Mouse (Mus musculus): ENCODE results near the gene Sorcs3. TPM values are rescaled to one million over a fixed set of nuclear protein-coding genes. Genes with fewer than 3 reads are reported as not detected.
A peak's percentile ranks its signal among the peaks of the same experiment; 100 is the strongest.

Gene Sorcs3
- polyA plus RNA-seq, 1 experiment from 2014 or later, result 5.3 TPM

- Histone ChIP-seq H3K4me3 (ENCODE audit: low read depth, low read length) (no peak overlapping the region), H3K27ac (ENCODE audit: low read depth, low read length) (no peak overlapping the region), H3K4me1 (ENCODE audit: control insufficient read depth, insufficient read depth, low read length) (no peaks in the 10 kb centered on the region), H3K4me2 (ENCODE audit: low read length) (no peak overlapping the region), H3K27me3 (replicated peaks; ENCODE audit: control insufficient read depth, insufficient read depth, low read length) (no peaks in the 10 kb centered on the region), H3K36me3 (ENCODE audit: control insufficient read depth, insufficient read depth, low read length) (no peaks in the 10 kb centered on the region), H3K9me3 (replicated peaks; ENCODE audit: control insufficient read depth, low read length) (no peaks in the 10 kb centered on the region), H3K9ac (ENCODE audit: low read length) (no peak overlapping the region)
- DNase-seq (ENCODE audit: low spot score) (peak; percentile 9), ATAC-seq (no peak)
- WGBS, result 54% methylated on average over 3 of the region's 3 CpGs
Measured at GRCm38 (mm10) chr19:48811541-48811940, 605.7 kb downstream of the Sorcs3 start.

GRCm38 (mm10) chr19:48813823-48814222 is 608.0 kb downstream of the Sorcs3 start:
- H3K27me3 ChIP-seq (replicated peaks; ENCODE audit: control insufficient read depth, insufficient read depth, low read length), result no peaks in the 10 kb centered on the region
- DNase-seq (ENCODE audit: low spot score) (no peak), ATAC-seq (no peak)
- H3K4me3 ChIP-seq (ENCODE audit: low read depth, low read length), result no peak overlapping the region
- no peaks in the 10 kb centered on the region for H3K36me3 ChIP-seq (ENCODE audit: control insufficient read depth, insufficient read depth, low read length)
- no peak overlapping the region for H3K27ac ChIP-seq (ENCODE audit: low read depth, low read length)
- H3K9me3 ChIP-seq (replicated peaks; ENCODE audit: control insufficient read depth, low read length), result no peaks in the 10 kb centered on the region
- H3K4me2 ChIP-seq (ENCODE audit: low read length), result no peak overlapping the region
- H3K9ac ChIP-seq (ENCODE audit: low read length), result no peak overlapping the region
- WGBS, result 93% methylated on average over 4 of the region's 4 CpGs
- H3K4me1 ChIP-seq (ENCODE audit: control insufficient read depth, insufficient read depth, low read length), result no peaks in the 10 kb centered on the region

DNA sequence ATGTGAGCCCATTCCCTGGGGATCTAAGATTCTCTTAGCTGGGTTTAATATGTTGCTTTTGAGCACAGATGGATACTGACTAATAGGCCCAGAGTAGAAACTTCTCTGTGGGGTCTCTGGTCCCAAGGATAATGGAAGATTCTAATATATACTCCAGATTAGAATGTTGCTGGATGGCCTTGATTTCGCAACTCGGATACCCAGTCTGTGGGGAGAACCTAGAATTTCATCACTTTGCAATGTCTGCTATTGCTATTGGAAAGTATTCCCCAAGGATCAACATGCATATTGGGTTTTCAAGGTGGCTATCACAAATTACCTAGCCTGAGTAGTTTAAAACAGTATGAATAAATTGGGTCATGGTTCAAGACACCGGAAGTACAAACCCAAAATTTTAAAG is 609.2 kb downstream of the Sorcs3 start:
- no peak for ATAC-seq
- Histone ChIP-seq H3K4me3 (ENCODE audit: low read depth, low read length) (no peak overlapping the region), H3K27ac (ENCODE audit: low read depth, low read length) (no peak overlapping the region), H3K4me1 (ENCODE audit: control insufficient read depth, insufficient read depth, low read length) (no peaks in the 10 kb centered on the region), H3K36me3 (ENCODE audit: control insufficient read depth, insufficient read depth, low read length) (no peaks in the 10 kb centered on the region), H3K9me3 (replicated peaks; ENCODE audit: control insufficient read depth, low read length) (no peaks in the 10 kb centered on the region), H3K9ac (ENCODE audit: low read length) (no peak overlapping the region), H3K4me2 (ENCODE audit: low read length) (no peak overlapping the region), H3K27me3 (replicated peaks; ENCODE audit: control insufficient read depth, insufficient read depth, low read length) (no peaks in the 10 kb centered on the region)
- DNase-seq (ENCODE audit: low spot score), result no peak
- 94% methylated on average over 3 of the region's 3 CpGs for WGBS

DNA sequence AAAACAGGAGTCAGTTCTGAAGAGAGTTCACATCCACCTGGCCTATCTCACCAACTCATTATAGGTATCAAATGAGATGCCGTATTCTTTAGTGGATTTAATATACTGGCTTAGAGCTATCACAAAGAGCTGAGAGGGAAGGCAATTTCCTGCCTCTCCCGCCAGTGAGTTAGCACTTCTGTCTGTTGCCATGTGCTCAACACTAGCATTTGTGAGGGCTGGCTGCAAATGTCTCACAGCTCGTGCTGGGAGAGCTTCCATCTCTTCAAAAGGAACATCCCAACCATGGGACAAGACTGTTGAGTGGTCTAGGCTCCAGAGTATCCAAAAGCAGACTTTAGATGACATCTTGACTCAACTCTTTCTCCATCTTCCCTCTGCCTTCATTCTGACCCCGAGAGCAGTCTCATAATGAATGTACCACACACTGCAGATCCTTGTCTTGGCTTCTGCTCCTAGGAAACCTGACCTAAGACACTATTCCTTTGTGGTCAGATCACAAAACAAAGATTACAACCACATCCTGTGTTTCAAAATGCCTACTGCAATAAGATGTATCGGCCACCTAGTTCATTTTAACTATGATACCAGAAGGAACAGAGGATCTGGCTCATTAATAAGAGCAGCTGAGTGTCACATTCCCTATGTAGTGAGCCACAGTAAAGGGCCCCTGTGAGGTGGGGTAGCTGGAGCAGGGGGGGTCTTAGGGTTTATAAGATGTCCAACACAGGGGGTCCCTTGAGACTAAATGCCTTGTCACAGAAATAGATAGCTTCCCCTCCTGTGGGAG is 614.9 kb downstream of the Sorcs3 start:
- Histone ChIP-seq H3K4me1 (ENCODE audit: control insufficient read depth, insufficient read depth, low read length) (no peaks in the 10 kb centered on the region), H3K36me3 (ENCODE audit: control insufficient read depth, insufficient read depth, low read length) (no peaks in the 10 kb centered on the region), H3K4me3 (ENCODE audit: low read depth, low read length) (no peak overlapping the region), H3K4me2 (ENCODE audit: low read length) (no peak overlapping the region), H3K27me3 (replicated peaks; ENCODE audit: control insufficient read depth, insufficient read depth, low read length) (no peaks in the 10 kb centered on the region), H3K27ac (ENCODE audit: low read depth, low read length) (no peak overlapping the region), H3K9me3 (replicated peaks; ENCODE audit: control insufficient read depth, low read length) (no peaks in the 10 kb centered on the region), H3K9ac (ENCODE audit: low read length) (no peak overlapping the region)
- WGBS, result 80% methylated on average over 5 of the region's 5 CpGs
- ATAC-seq (no peak), DNase-seq (ENCODE audit: low spot score) (no peak)

DNA sequence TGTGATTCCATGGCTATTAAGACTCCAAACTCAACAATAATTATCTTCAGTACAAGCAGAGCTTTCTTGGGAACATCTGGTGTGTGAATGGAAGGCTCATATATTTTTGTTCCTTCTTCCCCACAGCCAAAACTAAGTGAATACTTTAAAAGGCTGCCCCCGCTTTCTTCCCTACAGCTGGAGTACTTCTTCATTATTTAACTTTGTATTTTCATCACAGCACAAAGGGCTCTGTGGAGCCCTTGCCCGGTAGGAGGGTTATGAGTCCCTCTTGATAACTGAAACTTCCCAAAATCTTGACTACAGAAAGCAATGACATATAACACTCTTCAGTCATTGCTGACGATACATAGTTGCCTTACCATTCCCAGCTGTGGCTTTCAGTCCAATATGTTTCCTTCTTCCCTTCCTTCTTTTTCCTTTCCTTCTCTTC is 615.5 kb downstream of the Sorcs3 start:
- H3K36me3 ChIP-seq (ENCODE audit: control insufficient read depth, insufficient read depth, low read length), result no peaks in the 10 kb centered on the region
- H3K9ac ChIP-seq (ENCODE audit: low read length), result no peak overlapping the region
- no peak overlapping the region for H3K4me3 ChIP-seq (ENCODE audit: low read depth, low read length)
- no peak for ATAC-seq
- H3K4me1 ChIP-seq (ENCODE audit: control insufficient read depth, insufficient read depth, low read length), result no peaks in the 10 kb centered on the region
- no peak overlapping the region for H3K4me2 ChIP-seq (ENCODE audit: low read length)
- 73% methylated on average over 3 of the region's 3 CpGs for WGBS
- H3K27me3 ChIP-seq (replicated peaks; ENCODE audit: control insufficient read depth, insufficient read depth, low read length), result no peaks in the 10 kb centered on the region
- no peak for DNase-seq (ENCODE audit: low spot score)
- no peak overlapping the region for H3K27ac ChIP-seq (ENCODE audit: low read depth, low read length)
- H3K9me3 ChIP-seq (replicated peaks; ENCODE audit: control insufficient read depth, low read length), result no peaks in the 10 kb centered on the region

GRCm38 (mm10) chr19:48834342-48834741 is 628.5 kb downstream of the Sorcs3 start:
- Histone ChIP-seq H3K36me3 (ENCODE audit: control insufficient read depth, insufficient read depth, low read length) (no peaks in the 10 kb centered on the region), H3K4me1 (ENCODE audit: control insufficient read depth, insufficient read depth, low read length) (peaks cover 5% of the 10 kb centered on the region; the same call in 1 of the 2 replicates), H3K27me3 (replicated peaks; ENCODE audit: control insufficient read depth, insufficient read depth, low read length) (no peaks in the 10 kb centered on the region), H3K4me3 (ENCODE audit: low read depth, low read length) (no peak overlapping the region), H3K4me2 (ENCODE audit: low read length) (no peak overlapping the region), H3K9me3 (replicated peaks; ENCODE audit: control insufficient read depth, low read length) (no peaks in the 10 kb centered on the region), H3K27ac (ENCODE audit: low read depth, low read length) (no peak overlapping the region), H3K9ac (ENCODE audit: low read length) (no peak overlapping the region)
- DNase-seq (ENCODE audit: low spot score) (peak; percentile 87), ATAC-seq (peak; percentile 96)
- WGBS, result 28% methylated on average over 3 of the region's 3 CpGs

DNA sequence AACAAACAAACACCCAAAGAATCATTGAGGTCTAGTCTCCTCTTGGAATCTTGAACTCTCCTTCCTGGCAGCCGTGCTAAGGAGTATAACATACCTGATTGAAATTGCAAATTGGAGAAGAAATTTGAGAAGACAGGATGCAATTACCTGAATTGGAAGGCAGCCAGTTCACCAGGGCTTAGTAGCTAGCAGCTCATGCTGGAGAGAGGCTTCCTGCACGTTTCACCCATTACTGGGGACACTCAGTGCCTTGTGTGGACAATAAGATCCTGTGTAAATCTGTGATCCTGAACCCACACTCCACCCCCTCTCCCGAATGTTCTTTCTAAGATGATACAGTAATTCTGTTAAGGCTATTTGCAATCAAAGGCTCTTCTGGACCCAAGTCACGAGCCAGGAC is 633.6 kb downstream of the Sorcs3 start:
- ATAC-seq (no peak), DNase-seq (ENCODE audit: low spot score) (no peak)
- WGBS, result 65% methylated on average over 4 of the region's 4 CpGs
- no peak overlapping the region for H3K4me2 ChIP-seq (ENCODE audit: low read length)
- no peaks in the 10 kb centered on the region for H3K9me3 ChIP-seq (replicated peaks; ENCODE audit: control insufficient read depth, low read length)
- no peaks in the 10 kb centered on the region for H3K36me3 ChIP-seq (ENCODE audit: control insufficient read depth, insufficient read depth, low read length)
- H3K27me3 ChIP-seq (replicated peaks; ENCODE audit: control insufficient read depth, insufficient read depth, low read length), result no peaks in the 10 kb centered on the region
- 0 out of 2 replicates have a peak, but pooled peaks cover 3% of the 10 kb centered on the region for H3K4me1 ChIP-seq (ENCODE audit: control insufficient read depth, insufficient read depth, low read length)
- H3K4me3 ChIP-seq (ENCODE audit: low read depth, low read length), result no peak overlapping the region
- no peak overlapping the region for H3K9ac ChIP-seq (ENCODE audit: low read length)
- H3K27ac ChIP-seq (ENCODE audit: low read depth, low read length), result no peak overlapping the region

DNA sequence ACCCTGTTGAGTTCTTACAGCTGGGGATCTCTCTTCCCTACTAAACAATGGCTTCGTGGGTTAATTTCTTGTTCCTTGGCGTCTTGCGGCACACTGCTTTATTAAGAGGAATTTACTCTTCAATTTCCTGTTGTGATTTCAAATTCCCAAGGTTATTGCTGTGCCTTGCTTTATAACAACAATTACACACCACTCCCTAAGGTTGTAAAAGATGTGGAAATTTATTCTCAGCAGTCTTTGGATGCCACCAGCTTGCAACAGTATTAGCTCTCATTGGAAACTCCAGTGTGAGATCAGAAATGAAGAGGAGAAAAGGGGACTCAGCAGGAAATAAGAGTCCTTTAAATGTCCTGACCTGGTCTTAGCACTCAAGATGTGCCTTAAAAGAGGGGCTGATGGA is 641.9 kb downstream of the Sorcs3 start:
- no peak overlapping the region for H3K27ac ChIP-seq (ENCODE audit: low read depth, low read length)
- no peak overlapping the region for H3K4me3 ChIP-seq (ENCODE audit: low read depth, low read length)
- ATAC-seq, result no peak
- no peak for DNase-seq (ENCODE audit: low spot score)
- no peaks in the 10 kb centered on the region for H3K4me1 ChIP-seq (ENCODE audit: control insufficient read depth, insufficient read depth, low read length)
- H3K9ac ChIP-seq (ENCODE audit: low read length), result no peak overlapping the region
- no peak overlapping the region for H3K4me2 ChIP-seq (ENCODE audit: low read length)
- no peaks in the 10 kb centered on the region for H3K36me3 ChIP-seq (ENCODE audit: control insufficient read depth, insufficient read depth, low read length)
- 80% methylated on average over 3 of the region's 3 CpGs for WGBS
- H3K9me3 ChIP-seq (replicated peaks; ENCODE audit: control insufficient read depth, low read length), result no peaks in the 10 kb centered on the region
- H3K27me3 ChIP-seq (replicated peaks; ENCODE audit: control insufficient read depth, insufficient read depth, low read length), result no peaks in the 10 kb centered on the region

- H3K9ac ChIP-seq (ENCODE audit: low read length), result no peak overlapping the region
- no peaks in the 10 kb centered on the region for H3K36me3 ChIP-seq (ENCODE audit: control insufficient read depth, insufficient read depth, low read length)
- H3K27ac ChIP-seq (ENCODE audit: low read depth, low read length), result no peak overlapping the region
- H3K4me3 ChIP-seq (ENCODE audit: low read depth, low read length), result no peak overlapping the region
- H3K4me2 ChIP-seq (ENCODE audit: low read length), result no peak overlapping the region
- 84% methylated on average over 1 of the region's 1 CpGs for WGBS
- DNase-seq (ENCODE audit: low spot score) (no peak), ATAC-seq (no peak)
- no peaks in the 10 kb centered on the region for H3K9me3 ChIP-seq (replicated peaks; ENCODE audit: control insufficient read depth, low read length)
- no peaks in the 10 kb centered on the region for H3K27me3 ChIP-seq (replicated peaks; ENCODE audit: control insufficient read depth, insufficient read depth, low read length)
- H3K4me1 ChIP-seq (ENCODE audit: control insufficient read depth, insufficient read depth, low read length), result no peaks in the 10 kb centered on the region
Measured at GRCm38 (mm10) chr19:48850466-48850865, 644.6 kb downstream of the Sorcs3 start.
